Mouse (Mus musculus): Measurements from ENCODE around the gene 2210407C18Rik. TPM values are rescaled to one million over a fixed set of nuclear protein-coding genes. Genes with fewer than 3 reads are reported as not detected.
A peak's percentile ranks its signal among the peaks of the same experiment; 100 is the strongest.

Gene 2210407C18Rik
- polyA plus RNA-seq (2012; rRNA removed), result 32.8 and 181 TPM in 2 replicates

- TF ChIP-seq CTCF (IDR thresholded peaks at IDR 0.05; ENCODE audit: extremely low read depth, insufficient read length, insufficient replicate concordance, low read depth, low read length), result no peak
- no peak for TF ChIP-seq POLR2A (IDR thresholded peaks at IDR 0.05; ENCODE audit: low read depth, low read length)
- H3K4me1 ChIP-seq (ENCODE audit: control insufficient read depth, insufficient read depth, insufficient read length, low read length), result peaks cover 45% of the 10 kb centered on the region; the same call in 1 of the 2 replicates
- H3K36me3 ChIP-seq (ENCODE audit: control insufficient read depth, insufficient read depth, low read length), result no peaks in the 10 kb centered on the region
- no peak within 1 kb of the TSS for H3K27ac ChIP-seq (ENCODE audit: insufficient read depth, low read depth, low read length)
- no peak within 1 kb of the TSS for H3K4me3 ChIP-seq (ENCODE audit: low read depth, low read length)
- 84% methylated on average over 4 of the region's 4 CpGs for WGBS
- no peaks in the 10 kb centered on the region for H3K27me3 ChIP-seq (ENCODE audit: control insufficient read depth, insufficient read depth, low read length)
Observed at GRCm38 (mm10) chr11:58615975-58616374, at the start of gene 2210407C18Rik. Gene 2210407C18Rik (minus strand): TSS chr11:58616075.

GRCm38 (mm10) chr11:58658596-58658995 lies 42.7 kb upstream of the 2210407C18Rik start, which contains the start of gene Olfr322:
Gene Olfr322 (plus strand): TSS chr11:58658782.
- Histone ChIP-seq H3K27me3 (ENCODE audit: control insufficient read depth, insufficient read depth, low read length) (no peaks in the 10 kb centered on the region), H3K4me3 (ENCODE audit: low read depth, low read length) (no peak within 1 kb of the TSS), H3K27ac (ENCODE audit: insufficient read depth, low read depth, low read length) (no peak within 1 kb of the TSS), H3K4me1 (ENCODE audit: control insufficient read depth, insufficient read depth, insufficient read length, low read length) (no peaks in the 10 kb centered on the region), H3K36me3 (ENCODE audit: control insufficient read depth, insufficient read depth, low read length) (no peaks in the 10 kb centered on the region)
- no peak for TF ChIP-seq POLR2A (IDR thresholded peaks at IDR 0.05; ENCODE audit: low read depth, low read length)
- no peak for TF ChIP-seq CTCF (IDR thresholded peaks at IDR 0.05; ENCODE audit: extremely low read depth, insufficient read length, insufficient replicate concordance, low read depth, low read length)
- 84% methylated on average over 4 of the region's 4 CpGs for WGBS

- no peak overlapping the region for H3K4me3 ChIP-seq (ENCODE audit: low read depth, low read length)
- WGBS, result 86% methylated on average over 3 of the region's 3 CpGs
- TF ChIP-seq POLR2A (IDR thresholded peaks at IDR 0.05; ENCODE audit: low read depth, low read length), result no peak
- TF ChIP-seq CTCF (IDR thresholded peaks at IDR 0.05; ENCODE audit: extremely low read depth, insufficient read length, insufficient replicate concordance, low read depth, low read length), result no peak
- H3K36me3 ChIP-seq (ENCODE audit: control insufficient read depth, insufficient read depth, low read length), result no peaks in the 10 kb centered on the region
- no peaks in the 10 kb centered on the region for H3K4me1 ChIP-seq (ENCODE audit: control insufficient read depth, insufficient read depth, insufficient read length, low read length)
- no peak overlapping the region for H3K27ac ChIP-seq (ENCODE audit: insufficient read depth, low read depth, low read length)
- no peaks in the 10 kb centered on the region; the same call in 1 of the 2 replicates for H3K27me3 ChIP-seq (ENCODE audit: control insufficient read depth, insufficient read depth, low read length)
Observed at GRCm38 (mm10) chr11:58655151-58655550, 39.3 kb upstream of the 2210407C18Rik start.

- H3K36me3 ChIP-seq (ENCODE audit: control insufficient read depth, insufficient read depth, low read length), result no peaks in the 10 kb centered on the region
- H3K4me3 ChIP-seq (ENCODE audit: low read depth, low read length), result no peak overlapping the region
- H3K27me3 ChIP-seq (ENCODE audit: control insufficient read depth, insufficient read depth, low read length), result peaks cover 6% of the 10 kb centered on the region
- WGBS, result 16% methylated on average over 6 of the region's 6 CpGs
- peaks cover 6% of the 10 kb centered on the region for H3K4me1 ChIP-seq (ENCODE audit: control insufficient read depth, insufficient read depth, insufficient read length, low read length)
- TF ChIP-seq CTCF (IDR thresholded peaks at IDR 0.05; ENCODE audit: extremely low read depth, insufficient read length, insufficient replicate concordance, low read depth, low read length) (peak; percentile 83; the same call in 1 of the 2 replicates), POLR2A (IDR thresholded peaks at IDR 0.05; ENCODE audit: low read depth, low read length) (no peak)
- no peak overlapping the region for H3K27ac ChIP-seq (ENCODE audit: insufficient read depth, low read depth, low read length)
Observed at GRCm38 (mm10) chr11:58643350-58643749, 27.5 kb upstream of the 2210407C18Rik start.

DNA sequence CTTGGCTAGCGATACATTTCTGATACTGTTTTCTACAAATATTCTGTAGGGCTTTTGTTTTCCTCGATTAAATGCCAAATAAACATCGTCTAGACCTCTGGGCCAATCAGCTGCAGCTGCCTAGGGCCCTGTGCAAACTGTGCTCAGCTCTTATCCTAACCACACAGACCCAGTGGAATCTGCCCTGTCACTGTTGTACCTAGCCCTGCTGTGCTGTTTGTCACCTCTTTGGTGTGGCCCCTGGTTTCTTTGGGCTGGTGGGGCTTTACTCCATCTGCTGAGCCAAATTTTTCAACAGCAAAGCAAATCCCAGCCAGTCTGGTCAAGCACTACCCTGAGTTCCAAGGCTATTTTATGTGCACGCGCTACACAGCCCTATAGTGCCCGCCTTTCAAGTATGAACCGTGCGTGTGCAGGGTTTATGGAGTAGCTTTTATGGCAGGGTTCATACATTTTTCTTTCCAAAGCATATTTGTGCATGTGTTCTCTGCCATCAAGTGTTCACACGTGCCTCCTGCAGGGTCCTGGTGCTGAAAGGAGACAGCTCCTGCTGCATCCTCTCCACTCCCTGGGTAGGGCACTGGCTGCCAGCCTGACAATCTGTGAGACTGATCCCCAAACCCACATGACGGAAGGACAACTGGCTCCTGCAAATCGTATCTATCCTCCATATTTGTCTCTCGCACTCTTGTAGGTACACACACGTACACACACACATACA lies 25.9 kb upstream of the 2210407C18Rik start:
- H3K27ac ChIP-seq (ENCODE audit: insufficient read depth, low read depth, low read length), result no peak overlapping the region
- H3K27me3 ChIP-seq (ENCODE audit: control insufficient read depth, insufficient read depth, low read length), result peaks cover 6% of the 10 kb centered on the region
- H3K4me1 ChIP-seq (ENCODE audit: control insufficient read depth, insufficient read depth, insufficient read length, low read length), result peaks cover 6% of the 10 kb centered on the region
- no peaks in the 10 kb centered on the region for H3K36me3 ChIP-seq (ENCODE audit: control insufficient read depth, insufficient read depth, low read length)
- H3K4me3 ChIP-seq (ENCODE audit: low read depth, low read length), result no peak overlapping the region
- no peak for TF ChIP-seq POLR2A (IDR thresholded peaks at IDR 0.05; ENCODE audit: low read depth, low read length)
- no peak for TF ChIP-seq CTCF (IDR thresholded peaks at IDR 0.05; ENCODE audit: extremely low read depth, insufficient read length, insufficient replicate concordance, low read depth, low read length)
- 82% methylated on average over 13 of the region's 13 CpGs for WGBS

GRCm38 (mm10) chr11:58641057-58641456 lies 25.2 kb upstream of the 2210407C18Rik start:
- no peak overlapping the region for H3K27ac ChIP-seq (ENCODE audit: insufficient read depth, low read depth, low read length)
- 59% methylated on average over 14 of the region's 14 CpGs for WGBS
- peaks cover 6% of the 10 kb centered on the region for H3K4me1 ChIP-seq (ENCODE audit: control insufficient read depth, insufficient read depth, insufficient read length, low read length)
- TF ChIP-seq CTCF (IDR thresholded peaks at IDR 0.05; ENCODE audit: extremely low read depth, insufficient read length, insufficient replicate concordance, low read depth, low read length), result no peak
- TF ChIP-seq POLR2A (IDR thresholded peaks at IDR 0.05; ENCODE audit: low read depth, low read length), result no peak
- no peak overlapping the region for H3K4me3 ChIP-seq (ENCODE audit: low read depth, low read length)
- H3K36me3 ChIP-seq (ENCODE audit: control insufficient read depth, insufficient read depth, low read length), result no peaks in the 10 kb centered on the region
- peaks cover 6% of the 10 kb centered on the region for H3K27me3 ChIP-seq (ENCODE audit: control insufficient read depth, insufficient read depth, low read length)

DNA sequence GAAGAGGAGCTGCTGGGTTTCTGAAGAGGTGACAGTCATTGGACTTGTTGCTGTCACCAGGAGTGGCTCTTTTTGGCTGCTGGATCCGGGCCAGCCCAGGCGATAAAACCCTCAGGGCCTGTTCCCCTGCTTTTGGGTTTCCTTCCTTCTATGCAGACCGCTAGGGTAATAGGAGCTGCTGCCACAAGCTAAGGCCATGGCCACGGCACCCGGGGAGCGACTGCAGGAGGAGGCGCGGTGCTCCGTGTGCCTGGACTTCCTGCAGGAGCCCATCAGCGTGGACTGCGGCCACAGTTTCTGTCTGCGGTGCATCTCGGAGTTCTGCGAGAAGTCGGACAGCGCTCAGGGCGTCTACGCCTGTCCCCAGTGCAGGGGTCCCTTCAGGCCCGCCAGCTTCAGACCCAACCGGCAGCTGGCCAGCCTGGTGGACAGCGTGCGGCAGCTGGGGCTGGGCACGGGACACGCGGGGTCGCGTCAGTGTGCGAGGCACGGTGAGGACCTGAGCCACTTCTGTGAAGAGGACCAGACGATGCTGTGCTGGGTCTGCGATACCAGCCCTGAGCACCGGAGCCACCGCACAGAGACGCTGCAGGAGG lies 24.5 kb upstream of the 2210407C18Rik start, which contains the start of gene Trim58:
Gene Trim58, plus strand, starts transcription at position 194 of the 596 bp plus-strand sequence.
- Histone ChIP-seq H3K27ac (ENCODE audit: insufficient read depth, low read depth, low read length) (no peak within 1 kb of the TSS), H3K4me3 (ENCODE audit: low read depth, low read length) (peak within 1 kb of the TSS; percentile 27), H3K36me3 (ENCODE audit: control insufficient read depth, insufficient read depth, low read length) (no peaks in the 10 kb centered on the region), H3K27me3 (ENCODE audit: control insufficient read depth, insufficient read depth, low read length) (peaks cover 6% of the 10 kb centered on the region), H3K4me1 (ENCODE audit: control insufficient read depth, insufficient read depth, insufficient read length, low read length) (peaks cover 6% of the 10 kb centered on the region)
- TF ChIP-seq CTCF (IDR thresholded peaks at IDR 0.05; ENCODE audit: extremely low read depth, insufficient read length, insufficient replicate concordance, low read depth, low read length) (no peak), POLR2A (IDR thresholded peaks at IDR 0.05; ENCODE audit: low read depth, low read length) (no peak)
- 2% methylated on average over 34 of the region's 34 CpGs for WGBS

All from small intestine, adult 2 months (tissue).